Mouse (Mus musculus) CD4-positive, CD25-positive, alpha-beta regulatory T cell, adult 4 months (primary cell): ENCODE data around the gene Cyp2a12. TPM values are rescaled to one million over a fixed set of nuclear protein-coding genes. Genes with fewer than 3 reads are reported as not detected.
"Not testable (repeated sequence)": the region's sequence is repeated elsewhere in the genome, so short reads cannot be mapped to it uniquely, and the experiment has no call there.

Experiments used
- ATAC-seq: one replicate; pipeline ENCODE4 v1.8.0; 2017
- polyA plus RNA-seq, 2 experiments: library from polyadenylated mRNA; unstranded; fragments of 100-300 nt; shearing (Covaris generic); gene quantifications; one replicate each; pipeline ENCODE4 v1.2.1; 2017

Gene Cyp2a12
- not detected for polyA plus RNA-seq

- no peak for ATAC-seq
Observed at GRCm38 (mm10) chr7:27028789-27029188, at the start of gene Cyp2a12. Gene Cyp2a12 (plus strand): TSS chr7:27029081.

- ATAC-seq = not testable (repeated sequence)
Observed at GRCm38 (mm10) chr7:26981464-26981863, 47.4 kb upstream of the Cyp2a12 start.

- not testable (repeated sequence) for ATAC-seq
Observed at GRCm38 (mm10) chr7:26981937-26982336, 46.9 kb upstream of the Cyp2a12 start.

- ATAC-seq = no peak
Observed at GRCm38 (mm10) chr7:26982551-26982950, 46.3 kb upstream of the Cyp2a12 start.

- ATAC-seq = not testable (repeated sequence)
Observed at GRCm38 (mm10) chr7:26983151-26983550, 45.7 kb upstream of the Cyp2a12 start.

- ATAC-seq = not testable (repeated sequence)
Observed at GRCm38 (mm10) chr7:27026581-27026980, 2.3 kb upstream of the Cyp2a12 start.

GRCm38 (mm10) chr7:27048886-27049285 is 20.0 kb downstream of the Cyp2a12 start:
- not testable (repeated sequence) for ATAC-seq

- ATAC-seq = not testable (repeated sequence)
Observed at GRCm38 (mm10) chr7:27059333-27059732, 30.5 kb downstream of the Cyp2a12 start.

- ATAC-seq = not testable (repeated sequence)
Observed at GRCm38 (mm10) chr7:27059896-27060295, 31.0 kb downstream of the Cyp2a12 start.

GRCm38 (mm10) chr7:27078641-27079040 is 49.8 kb downstream of the Cyp2a12 start:
- no peak for ATAC-seq

- ATAC-seq = no peak
Observed at GRCm38 (mm10) chr7:27081625-27082024, 52.7 kb downstream of the Cyp2a12 start.

Other genes with a start within 250 kb of the Cyp2a12 start
- gene Cyp2g1, start 220.2 kb upstream of the Cyp2a12 start, polyA plus RNA-seq = not detected
- gene Cyp2a5, start 193.8 kb upstream of the Cyp2a12 start, polyA plus RNA-seq = not detected
- not detected for gene Cyp2a22, start 89.7 kb upstream of the Cyp2a12 start, polyA plus RNA-seq
- gene Cyp2f2, start 90.8 kb downstream of the Cyp2a12 start, polyA plus RNA-seq = not detected
- under 1 TPM in 1 of 2 experiments, not detected in 1; 0.78 TPM for gene Cyp2t4, start 124.6 kb downstream of the Cyp2a12 start, polyA plus RNA-seq
- 10 to 100 TPM; 16.8 to 16.9 TPM for gene Egln2, start 137.7 kb downstream of the Cyp2a12 start, polyA plus RNA-seq
- gene Rab4b, start 149.8 kb downstream of the Cyp2a12 start, polyA plus RNA-seq = 100 to 1,000 TPM; 118 to 144 TPM
- gene Gm21983, start 152.0 kb downstream of the Cyp2a12 start, polyA plus RNA-seq = not detected
- gene Mia, start 152.1 kb downstream of the Cyp2a12 start, polyA plus RNA-seq = under 1 TPM in 1 of 2 experiments, not detected in 1; 0.52 TPM
- 1 to 10 TPM; 3.8 to 6.0 TPM for gene BC024978, start 166.7 kb downstream of the Cyp2a12 start, polyA plus RNA-seq
- 10 to 100 TPM; 60.9 to 76.3 TPM for gene Snrpa, start 167.2 kb downstream of the Cyp2a12 start, polyA plus RNA-seq
- gene Itpkc, start 199.6 kb downstream of the Cyp2a12 start, polyA plus RNA-seq = 1 to 10 TPM; 1.9 to 2.5 TPM
- gene Coq8b, start 203.9 kb downstream of the Cyp2a12 start, polyA plus RNA-seq = 10 to 100 TPM in 1 of 2 experiments, 1 to 10 TPM in 1; 8.7 to 10.8 TPM
- gene Numbl, start 229.4 kb downstream of the Cyp2a12 start, polyA plus RNA-seq = under 1 TPM; 0.11 to 0.25 TPM